Mouse (Mus musculus) cerebellum, postnatal 10 days (tissue): ENCODE data around the gene Atad2b.
"Not testable (repeated sequence)": the region's sequence is repeated elsewhere in the genome, so short reads cannot be mapped to it uniquely, and the experiment has no call there.

ENCODE experiments used
- DNase-seq, 2 experiments: peaks; one replicate each; pipeline ENCODE4 v3.0.0; 2021; ENCODE audit warnings: mixed read lengths in 2 of 2

The Atad2b gene

DNA sequence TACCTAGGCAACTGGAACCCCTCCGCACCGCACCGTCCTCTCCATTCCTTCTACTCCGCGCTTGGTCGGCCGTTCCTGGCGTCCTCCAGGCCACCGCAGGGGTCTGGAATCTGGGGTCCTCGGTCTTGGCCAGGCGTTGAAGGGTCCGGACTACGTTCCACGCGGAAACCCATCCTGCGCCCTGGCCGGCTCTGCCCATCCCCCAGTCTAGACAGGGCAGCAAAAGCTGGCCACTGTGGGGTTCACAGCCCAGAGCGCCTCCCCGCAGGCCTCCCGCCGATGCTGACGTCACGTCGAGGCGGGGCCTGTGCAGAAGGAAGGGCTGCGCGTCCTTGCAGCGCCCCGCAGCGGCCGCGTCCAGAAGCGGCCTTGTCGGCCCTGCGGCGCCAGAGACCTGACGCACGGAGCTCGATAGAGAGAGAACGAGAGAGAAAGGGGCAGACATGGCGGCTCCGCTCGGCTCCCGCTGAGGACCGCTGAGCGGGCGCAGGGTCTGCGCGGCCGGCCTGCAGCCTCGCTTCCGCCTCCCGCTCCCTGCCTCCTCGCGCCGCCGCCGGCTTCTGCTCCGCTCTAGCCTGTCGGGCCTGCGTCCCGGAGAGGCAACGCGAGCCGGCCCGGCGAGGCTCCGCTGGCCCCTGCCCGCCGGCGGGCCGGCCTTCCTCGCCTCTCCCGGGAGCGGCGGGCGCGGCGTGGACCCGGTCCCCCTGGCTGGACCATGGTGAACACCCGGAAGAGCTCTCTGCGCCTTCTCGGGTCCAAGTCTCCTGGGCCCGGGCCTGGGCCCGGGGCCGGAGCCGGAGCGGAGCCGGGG is at the start of gene Atad2b:
Atad2b (plus strand) TSS at position 360 of the 811 bp plus-strand sequence.
- peak; percentile 99 for DNase-seq

DNA sequence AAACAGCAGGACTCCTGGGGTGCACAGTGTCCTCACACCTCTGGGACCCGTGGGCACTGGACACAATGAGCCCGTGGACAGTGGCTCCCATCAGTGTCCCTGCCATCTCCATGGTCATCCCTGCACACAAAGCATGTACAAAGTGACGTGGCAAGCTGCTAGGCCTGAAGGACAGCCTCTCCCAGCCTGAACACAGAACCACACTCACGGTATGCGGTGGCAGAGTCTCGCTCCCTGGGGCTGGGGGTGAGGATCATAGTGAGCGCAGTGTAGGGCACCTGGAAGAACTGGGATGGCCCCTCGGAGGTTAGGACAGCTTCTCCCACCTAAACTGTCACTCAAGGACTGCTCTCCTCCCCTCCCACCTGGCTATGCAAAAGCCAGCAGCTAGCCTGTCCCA is 48.2 kb upstream of the Atad2b start:
- DNase-seq, result no peak

DNA sequence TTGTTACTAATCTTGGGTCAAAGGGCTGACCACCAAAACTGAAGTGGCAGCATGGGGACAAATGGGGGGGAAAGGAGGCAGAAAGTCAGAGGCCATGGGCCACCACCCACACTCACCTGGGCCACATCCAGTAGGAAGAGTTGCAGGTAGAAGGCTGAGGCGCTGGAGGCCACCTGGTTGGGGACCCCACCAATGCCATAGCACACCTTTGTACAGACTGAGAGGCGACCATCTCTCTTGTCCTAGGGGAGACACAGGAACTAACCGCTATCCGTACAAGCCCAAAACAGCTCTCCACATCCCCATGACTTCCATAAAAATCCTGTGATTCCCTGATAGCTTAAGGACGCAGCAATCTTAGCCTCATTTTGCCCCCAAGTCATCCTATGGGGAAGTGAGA is 45.9 kb upstream of the Atad2b start:
- no peak for DNase-seq

DNA sequence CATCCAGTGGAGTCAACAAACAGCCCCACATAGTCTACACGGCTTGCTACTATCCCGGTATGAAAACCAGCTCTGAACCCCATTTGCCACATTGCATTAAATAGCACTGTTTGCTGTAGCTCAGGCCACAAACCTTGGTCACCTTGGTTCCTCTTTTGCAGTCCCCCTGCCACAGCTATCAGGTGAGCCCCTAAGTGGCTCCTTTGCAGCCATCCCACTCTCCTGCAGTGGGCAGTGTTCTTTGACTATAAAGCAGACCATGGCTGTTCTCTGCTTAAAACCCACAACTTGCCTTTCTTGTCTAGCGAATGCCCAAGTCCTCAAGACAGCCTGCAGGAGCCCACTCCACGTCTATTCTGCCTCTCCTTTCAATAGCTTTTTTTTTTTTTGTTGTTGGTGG is 44.9 kb upstream of the Atad2b start:
- no peak for DNase-seq

DNA sequence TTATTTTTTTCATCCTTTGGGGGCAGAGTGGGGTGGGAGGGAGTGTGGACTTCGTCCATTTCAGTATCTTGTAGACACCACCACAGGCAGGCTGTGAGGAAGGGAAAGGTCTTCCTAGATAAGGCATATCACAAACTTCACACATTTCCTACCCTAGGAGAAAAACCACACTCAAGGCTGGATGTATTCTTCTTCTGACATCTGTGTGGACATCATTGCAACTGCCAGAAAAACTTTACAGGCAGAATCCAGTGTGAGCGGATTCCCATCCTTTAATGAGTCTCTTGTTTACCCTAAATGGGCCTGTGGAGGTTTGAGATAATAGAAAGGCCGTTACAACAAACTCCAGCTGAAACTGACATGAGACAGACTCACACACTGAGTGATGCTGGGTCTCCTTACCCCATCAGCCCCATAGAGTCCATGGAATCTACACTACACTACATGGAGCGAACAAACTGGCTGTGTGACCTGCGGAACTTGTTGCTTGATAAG is 44.1 kb upstream of the Atad2b start:
- no peak for DNase-seq

DNA sequence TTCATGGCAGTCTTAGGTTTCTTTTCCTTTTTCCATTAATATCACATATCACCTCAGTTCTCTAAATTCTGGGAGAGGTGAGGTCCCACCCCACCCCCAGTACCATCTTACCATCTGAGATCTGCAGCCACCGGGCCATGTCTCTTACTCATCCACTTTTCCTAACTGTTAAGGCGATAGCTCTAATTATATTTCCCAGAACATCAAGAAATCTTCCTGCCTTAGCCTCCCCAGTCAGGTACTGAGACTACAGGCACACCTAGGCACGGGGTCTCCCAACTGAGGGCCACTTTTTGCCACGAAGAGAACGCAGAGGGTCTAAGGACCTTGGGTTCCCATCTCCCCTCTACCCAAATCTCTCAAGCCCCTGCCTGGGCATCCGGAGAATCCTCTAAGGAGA is 43.6 kb upstream of the Atad2b start:
- no peak for DNase-seq

DNA sequence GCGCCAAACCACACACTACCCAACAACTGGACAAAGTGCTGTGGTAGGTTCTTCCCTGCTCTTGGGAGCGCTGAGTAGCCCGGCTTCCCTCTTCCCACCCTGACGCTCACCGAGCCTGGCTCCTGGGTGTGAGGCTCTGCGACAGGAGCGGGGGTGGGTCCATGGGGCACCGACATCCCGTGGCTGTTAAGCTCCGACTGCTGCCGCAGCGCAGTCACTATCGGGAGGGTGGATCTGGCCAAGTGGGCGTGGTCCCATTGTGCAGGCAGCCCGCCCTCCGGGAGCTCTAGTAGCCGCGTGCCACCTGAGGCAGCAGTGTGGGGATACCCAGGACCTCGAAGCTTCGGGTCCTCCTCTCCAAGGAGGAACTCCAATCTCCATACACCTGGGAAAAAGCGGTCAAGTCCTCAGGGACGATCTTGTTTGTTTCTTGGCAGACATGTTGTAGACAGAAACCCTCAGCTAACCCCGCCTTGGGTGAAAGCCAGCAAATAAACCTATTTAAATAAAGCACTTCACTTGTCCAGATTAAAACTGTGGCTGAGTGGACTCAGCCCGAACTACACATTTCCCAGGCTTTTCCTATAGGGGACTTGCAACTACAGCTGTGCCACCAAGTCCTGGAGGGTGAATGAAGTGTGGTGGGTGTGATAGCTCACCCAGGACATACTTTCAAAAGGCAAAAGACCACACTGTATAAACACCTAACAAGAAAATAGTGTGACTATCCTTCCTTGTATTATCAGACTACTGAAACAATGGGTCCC is 42.8 kb upstream of the Atad2b start, which contains the start of gene Mfsd2b:
Mfsd2b (minus strand) TSS at position 199 of the 767 bp plus-strand sequence.
- DNase-seq, result peak; percentile 69 to 76

DNA sequence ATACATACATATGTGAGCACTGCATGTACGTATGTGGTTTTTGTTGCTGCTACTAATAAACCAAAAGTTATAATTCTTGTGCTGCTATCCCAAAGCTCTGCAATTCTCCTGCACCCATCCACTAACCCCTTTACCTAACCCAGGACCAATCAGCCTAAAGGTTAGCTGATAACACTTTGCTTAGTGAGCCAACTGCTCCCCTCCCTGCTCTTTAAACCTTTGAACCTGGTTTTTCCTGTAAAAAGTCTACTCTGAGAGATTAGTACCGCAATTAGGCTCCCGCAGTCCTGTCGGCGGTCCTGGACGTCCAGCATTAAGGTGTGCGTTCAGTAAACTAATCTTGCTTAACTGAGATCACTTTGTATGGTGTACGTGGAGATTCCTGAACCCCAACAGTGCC is 41.5 kb upstream of the Atad2b start:
- DNase-seq, result no peak

DNA sequence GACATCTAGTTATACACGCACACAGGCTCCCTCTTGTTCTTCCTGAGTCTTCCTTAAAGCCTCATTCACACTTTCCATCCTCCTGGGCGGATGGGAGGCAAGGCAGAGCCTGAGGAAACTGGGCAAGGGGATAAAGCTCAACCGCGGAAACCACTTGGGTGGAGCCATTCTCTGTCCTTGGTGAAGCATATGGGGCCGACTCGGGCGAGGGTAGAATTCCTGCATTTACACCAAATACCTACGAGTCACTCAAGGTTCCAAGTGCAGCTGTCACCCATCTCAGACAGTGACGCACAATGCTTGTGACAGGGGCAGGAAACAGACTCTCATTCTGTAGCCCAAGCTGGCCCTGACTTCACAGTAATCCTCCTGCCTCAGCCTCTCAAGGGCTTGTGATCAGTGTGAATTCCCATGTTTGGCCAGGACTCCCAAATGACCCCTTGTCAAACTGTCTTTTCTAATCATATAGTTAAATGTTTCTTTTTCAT is 38.8 kb upstream of the Atad2b start:
- no peak for DNase-seq

DNA sequence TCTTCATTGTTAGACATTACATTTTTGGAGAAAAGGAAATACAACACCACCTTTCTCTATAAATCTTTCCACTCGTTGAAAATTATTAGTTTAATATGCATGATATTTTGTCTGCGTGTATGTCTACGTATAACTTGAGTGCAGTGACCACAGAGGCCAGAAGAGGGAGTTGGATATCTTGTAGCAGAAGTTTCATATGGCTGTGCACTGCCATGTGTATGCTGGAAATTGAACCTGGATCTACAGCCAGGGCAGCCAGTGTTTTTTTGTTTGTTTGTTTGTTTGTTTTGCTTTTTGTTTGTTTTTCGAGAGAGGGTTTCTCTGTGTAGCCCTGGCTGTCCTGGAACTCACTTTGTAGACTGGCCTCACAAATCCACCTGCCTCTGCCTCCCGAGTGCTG is 38.1 kb upstream of the Atad2b start:
- no peak for DNase-seq

DNA sequence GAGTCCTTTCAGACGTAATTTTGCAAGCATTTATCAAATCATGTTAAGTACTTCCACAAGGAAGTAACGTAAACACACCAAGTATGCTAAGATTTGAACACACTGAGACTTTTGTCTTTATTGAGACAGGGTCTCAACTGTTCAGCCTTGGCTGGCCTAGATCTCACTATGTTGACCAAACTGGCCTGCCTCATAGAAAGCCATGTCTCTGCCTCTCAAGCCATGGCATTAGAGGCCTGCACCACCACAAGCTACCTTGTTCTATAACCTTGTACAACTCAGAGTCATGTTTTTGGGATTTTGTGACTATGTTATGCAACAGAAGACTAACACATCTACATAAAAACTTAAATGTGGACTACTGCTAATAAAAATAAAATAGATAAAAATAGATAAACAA is 35.1 kb upstream of the Atad2b start:
- DNase-seq, result no peak

DNA sequence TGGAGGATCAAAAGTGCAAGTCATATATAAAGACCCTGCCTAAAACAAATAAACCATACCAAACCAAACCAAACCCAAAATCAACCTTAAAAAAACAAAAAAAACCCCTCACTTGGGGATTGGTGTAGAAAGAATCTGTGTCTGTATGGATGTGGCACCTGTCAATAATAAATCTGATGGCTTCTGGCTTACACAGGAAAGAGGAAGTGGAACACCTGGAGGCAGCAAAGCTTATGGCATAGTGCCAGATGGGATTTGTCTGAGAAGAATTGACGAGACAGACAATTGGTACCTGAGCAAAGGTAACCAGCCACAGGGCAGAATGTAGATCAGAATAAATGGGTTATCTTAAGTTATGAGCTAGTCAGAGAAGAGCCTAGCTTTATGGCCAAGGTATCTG is 32.1 kb upstream of the Atad2b start:
- no peak for DNase-seq

DNA sequence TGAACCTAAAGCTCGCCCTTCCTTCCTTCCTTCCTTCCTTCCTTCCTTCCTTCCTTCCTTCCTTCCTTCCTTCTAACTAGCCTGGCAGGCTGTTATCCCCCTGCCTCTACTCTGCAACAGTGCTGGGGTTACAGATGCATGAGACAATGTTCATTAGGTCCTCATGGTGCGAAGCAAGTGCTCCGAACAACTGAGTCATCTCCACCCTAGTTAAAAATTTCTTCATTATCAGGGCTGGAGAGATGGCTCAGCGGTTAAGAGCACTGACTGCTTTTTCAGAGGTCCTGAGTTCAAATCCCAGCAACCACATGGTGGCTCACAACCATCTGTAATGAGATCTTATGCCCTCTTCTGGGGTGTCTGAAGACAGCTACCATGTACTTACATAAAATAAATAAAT is 30.6 kb upstream of the Atad2b start:
- DNase-seq, result not testable (repeated sequence)

DNA sequence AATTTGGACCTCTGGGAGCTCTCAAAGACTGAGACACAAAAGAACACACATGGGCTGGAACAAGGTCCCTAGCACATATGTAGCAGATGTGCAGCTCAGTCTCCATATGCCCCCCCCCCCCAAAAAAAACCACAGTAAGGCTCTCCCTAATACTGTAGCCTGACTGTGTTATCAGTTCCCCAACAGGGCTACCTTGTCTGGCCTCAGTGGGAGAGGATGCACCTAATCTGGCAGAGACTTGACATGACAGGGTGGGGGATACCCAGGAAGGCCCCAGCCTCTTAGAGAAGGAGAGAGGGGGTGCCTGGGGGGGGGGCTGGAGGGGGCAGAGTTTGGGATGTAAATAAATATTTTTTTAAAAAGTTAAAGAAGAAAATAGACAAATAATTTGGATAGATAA is 28.4 kb upstream of the Atad2b start:
- DNase-seq, result no peak

DNA sequence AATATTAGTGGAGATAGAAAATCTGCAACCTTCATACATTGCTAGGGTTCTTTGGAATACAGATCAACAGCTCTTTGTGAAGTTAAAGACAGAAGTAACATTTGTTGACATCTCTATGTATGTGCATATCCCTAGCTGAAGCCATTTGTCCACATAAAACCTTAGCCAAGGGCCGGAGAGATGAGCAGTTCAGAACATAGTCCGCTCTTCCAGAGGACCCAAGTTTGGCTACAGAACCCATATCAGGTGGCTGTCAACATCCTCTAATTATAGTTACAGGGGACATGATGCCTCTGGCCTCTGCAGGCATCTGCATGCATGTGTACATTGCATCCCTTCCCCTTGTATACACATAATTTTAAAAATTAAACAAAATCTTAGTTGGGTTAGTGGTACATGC is 27.9 kb upstream of the Atad2b start:
- no peak for DNase-seq

DNA sequence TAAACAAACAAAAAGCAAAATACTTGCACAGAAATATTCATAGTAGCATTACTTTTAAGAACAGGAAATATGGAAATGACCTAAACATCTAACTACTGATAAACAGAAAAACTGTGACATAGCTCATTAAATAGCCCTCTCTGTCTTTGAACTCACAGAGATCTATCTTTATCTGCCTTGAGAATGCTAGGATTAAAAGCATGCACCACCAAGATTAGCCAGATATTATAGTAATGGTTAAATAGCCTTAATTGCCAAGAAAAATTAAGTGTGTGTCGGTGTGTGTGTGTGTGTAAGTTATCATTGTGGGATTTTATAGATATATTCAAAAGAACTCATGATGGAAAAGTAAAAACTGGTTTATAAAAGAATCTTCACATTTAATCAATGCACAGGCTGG is 27.3 kb upstream of the Atad2b start:
- DNase-seq, result no peak

DNA sequence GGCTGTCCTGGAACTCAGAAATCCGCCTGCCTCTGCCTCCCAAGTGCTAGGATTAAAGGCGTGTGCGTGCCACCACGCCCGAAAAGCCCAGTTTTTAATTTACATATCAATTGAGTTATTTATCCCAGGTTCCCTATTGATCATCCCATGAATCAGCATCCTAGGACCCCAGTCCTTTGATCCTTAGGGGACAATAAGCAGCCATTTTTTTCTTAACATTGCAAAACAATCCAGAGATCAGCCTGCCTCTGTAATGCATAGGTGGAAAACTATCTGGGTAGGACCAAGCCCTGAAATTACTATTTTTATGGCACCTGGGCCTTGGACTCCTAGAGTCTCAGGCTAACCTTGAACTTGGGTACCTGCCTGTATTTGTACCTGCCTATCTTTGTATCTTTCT is 19.1 kb upstream of the Atad2b start:
- no peak for DNase-seq

DNA sequence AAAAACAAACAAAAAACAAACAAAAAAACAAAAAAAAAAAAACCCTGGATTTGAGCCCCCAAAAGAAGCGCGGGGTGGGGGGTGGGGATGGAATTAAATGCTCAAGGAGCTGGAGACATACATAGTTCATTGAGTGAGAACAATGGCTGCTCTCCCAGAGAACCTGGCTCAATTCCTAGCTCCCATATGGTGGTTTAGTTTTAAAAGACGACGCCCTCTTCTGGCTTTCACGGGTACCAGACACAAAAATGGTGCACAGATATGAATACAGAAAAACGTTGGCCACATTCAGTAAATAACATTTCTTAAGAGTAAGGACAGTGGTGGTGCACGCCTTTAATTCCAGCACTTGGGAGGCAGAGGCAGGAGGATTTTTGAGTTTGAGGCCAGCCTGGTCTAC is 11.2 kb upstream of the Atad2b start:
- DNase-seq, result peak; percentile 59 to 60

DNA sequence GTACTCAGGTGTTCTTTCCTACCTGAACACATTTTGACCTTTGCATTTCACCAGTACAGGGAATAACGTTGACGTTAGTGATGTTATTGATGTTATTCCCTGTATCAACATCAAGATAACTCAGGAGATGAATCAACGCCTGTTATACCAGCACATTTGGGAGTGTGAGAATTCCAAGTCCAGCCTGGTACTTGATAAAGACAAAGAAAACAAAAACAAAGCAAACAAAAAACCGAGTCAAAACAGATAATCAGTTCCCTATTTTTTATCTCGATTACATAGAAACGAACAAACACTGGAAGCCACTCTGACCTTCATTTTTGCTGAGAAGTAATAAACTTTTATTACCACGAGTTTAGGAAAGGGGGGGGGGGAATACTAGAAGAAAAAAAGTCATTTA is 10.7 kb upstream of the Atad2b start:
- no peak for DNase-seq

DNA sequence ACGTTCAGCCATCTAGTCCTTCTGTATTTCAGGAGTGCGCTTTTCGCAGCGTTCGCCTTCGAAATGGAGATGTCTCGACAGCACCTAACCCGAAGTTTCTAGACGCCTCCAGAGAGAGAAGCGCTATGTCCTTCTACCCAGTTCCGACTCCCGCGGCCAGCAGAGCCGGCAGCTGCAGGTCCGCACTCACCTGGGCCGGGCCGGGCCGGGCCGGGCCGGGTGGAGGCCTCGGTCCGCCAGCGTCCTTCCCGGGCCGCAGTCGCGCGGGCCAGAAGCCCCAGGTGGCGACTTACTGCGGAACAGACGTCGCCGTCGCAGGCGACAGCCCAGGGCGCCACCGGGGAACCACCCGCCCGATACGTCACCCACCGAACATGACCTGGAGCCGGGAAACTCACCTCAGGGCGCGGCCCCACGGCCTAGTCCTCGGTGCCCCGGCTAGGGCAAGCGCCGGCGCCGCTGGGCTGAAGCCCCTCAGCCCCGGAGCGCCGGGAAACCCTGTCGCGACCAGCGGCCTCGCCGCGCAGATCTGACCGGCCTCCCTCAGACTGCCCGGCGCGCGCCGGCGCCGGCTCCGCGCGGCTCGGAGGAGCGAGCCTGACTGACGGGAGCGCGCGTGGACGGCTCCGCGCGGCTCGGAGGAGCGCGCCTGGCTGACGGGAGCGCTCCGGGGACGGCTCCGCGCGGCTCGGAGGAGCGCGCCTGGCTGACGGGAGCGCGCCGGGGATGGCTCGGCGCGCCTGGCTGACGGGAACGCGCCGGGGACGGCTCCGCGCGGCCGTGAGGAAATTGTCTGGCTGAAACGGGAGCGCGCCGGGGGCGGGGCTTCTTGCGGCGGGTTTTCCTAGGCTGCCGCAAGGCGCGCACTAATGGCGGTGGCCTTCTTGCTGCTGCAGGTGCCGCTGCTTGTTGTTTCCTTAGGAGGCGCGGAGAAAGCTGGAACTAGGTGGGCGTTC is 9.9 kb upstream of the Atad2b start, which contains the start of gene Ubxn2a:
Ubxn2a (minus strand) TSS at position 755 of the 956 bp plus-strand sequence.
- DNase-seq, result peak; percentile 99

DNA sequence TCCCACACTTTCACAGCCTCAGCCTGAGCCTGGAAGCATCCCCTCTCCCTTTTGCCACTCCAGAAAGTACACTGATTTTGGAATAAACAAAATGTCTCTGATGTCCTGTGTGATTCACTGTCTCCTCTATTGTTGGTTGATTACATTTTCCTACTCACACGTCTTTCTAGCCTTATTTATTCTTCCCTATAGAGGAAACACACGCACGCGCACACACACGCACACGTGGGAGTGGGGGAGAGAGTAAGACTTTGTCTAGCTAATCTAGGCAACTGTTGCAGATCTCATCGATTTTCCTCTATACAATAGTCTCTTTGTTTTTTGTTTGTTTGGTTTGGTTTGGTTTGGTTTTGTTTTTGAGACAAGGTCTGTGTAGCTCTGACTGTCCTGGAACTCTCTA is 8.8 kb upstream of the Atad2b start:
- DNase-seq, result no peak

DNA sequence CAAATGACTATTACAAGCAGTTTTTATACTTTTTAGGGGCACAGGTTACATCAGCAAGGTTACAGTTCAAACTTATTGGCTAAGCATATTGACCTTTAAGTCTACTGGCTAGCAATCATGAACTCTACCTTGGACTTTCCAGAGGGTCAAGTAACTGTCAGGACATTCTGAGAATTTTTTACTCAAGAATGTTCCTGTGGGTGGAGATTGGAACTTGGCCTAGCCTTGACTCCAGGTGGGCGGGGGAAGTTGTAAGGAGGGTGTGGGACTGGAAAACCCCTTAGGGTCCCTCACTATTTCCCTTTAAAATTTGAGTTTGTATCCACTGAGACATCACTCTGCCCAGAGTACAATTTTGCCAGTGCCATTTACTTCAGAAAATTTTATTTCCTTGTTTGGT is 6.7 kb upstream of the Atad2b start:
- DNase-seq, result not testable (repeated sequence)

DNA sequence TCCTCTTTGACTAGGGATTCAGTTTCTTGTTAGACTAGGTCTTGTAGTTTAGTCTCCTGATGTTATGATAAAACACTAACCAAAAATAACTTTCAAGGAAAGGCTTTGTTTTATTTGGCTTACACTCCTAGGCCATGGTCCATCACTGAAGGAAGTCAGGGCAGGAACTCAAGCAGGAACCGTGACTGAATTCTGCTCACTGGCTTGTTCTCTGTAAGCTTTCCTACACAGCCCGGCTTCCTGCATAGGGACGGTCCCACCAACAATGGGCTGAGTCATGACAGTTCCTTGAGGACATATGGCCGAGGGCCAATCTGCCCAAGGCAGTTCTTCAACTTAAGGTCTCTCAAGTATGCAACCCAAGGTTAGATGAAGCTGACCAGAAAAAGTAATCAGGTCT is 5.4 kb upstream of the Atad2b start:
- no peak for DNase-seq
